Mouse (Mus musculus) embryonic facial prominence, embryonic 14.5 days (tissue): ENCODE measurements at regions not wholly inside any gene's neighbourhood (a gene's known extent, or its start where the extent isn't known, plus 50 kb on each side); places are given as distances from the start of the nearest gene placed in this dataset.

Source experiments
- ATAC-seq: fragments of 200-750 bp; cut with Nextera tagmentation; 2 replicates; pipeline ENCODE4 v1.8.0; 2017; ENCODE audit warnings: low read depth, moderate number of reproducible peaks, moderate TSS enrichment
- DNase-seq: peaks from one replicate; pipeline ENCODE4 v3.0.0-alpha.2; 2015; ENCODE audit warnings: low spot score
- H3K27ac ChIP-seq: fragments of 300-500 bp; sonication (generic); replicated peaks from 2 replicates; pipeline ENCODE4 v1.5.1; 2014; ENCODE audit warnings: low read depth, mild to moderate bottlenecking, low read length, moderate library complexity
- H3K27me3 ChIP-seq: fragments of 300-500 bp; sonication (generic); replicated peaks from 2 replicates; pipeline ENCODE4 v1.6.1; 2014; ENCODE audit warnings: low read length; ENCODE audit not compliant: control insufficient read depth, insufficient read depth
- H3K36me3 ChIP-seq: fragments of 300-500 bp; sonication (generic); 2 replicates; pipeline ENCODE4 v1.6.1; 2014; ENCODE audit warnings: low read length, mixed read lengths; ENCODE audit not compliant: control insufficient read depth, insufficient read depth
- H3K4me1 ChIP-seq: fragments of 300-500 bp; sonication (generic); 2 replicates; pipeline ENCODE4 v1.6.1; 2014; ENCODE audit warnings: antibody characterized with exemption, low read length; ENCODE audit not compliant: control insufficient read depth, insufficient read depth
- H3K4me2 ChIP-seq: fragments of 300-500 bp; sonication (generic); 2 replicates; pipeline ENCODE4 v1.6.1; 2014; ENCODE audit warnings: low read depth, mild to moderate bottlenecking, low read length, moderate library complexity, mixed read lengths
- H3K4me3 ChIP-seq: fragments of 300-500 bp; sonication (generic); 2 replicates; pipeline ENCODE4 v1.5.1; 2014; ENCODE audit warnings: low read depth, mild to moderate bottlenecking, low read length
- H3K9ac ChIP-seq: fragments of 300-500 bp; sonication (generic); 2 replicates; pipeline ENCODE4 v1.6.1; 2014; ENCODE audit warnings: low read depth, mild to moderate bottlenecking, low read length, moderate library complexity, mixed read lengths
- H3K9me3 ChIP-seq: fragments of 300-500 bp; sonication (generic); 2 replicates; pipeline ENCODE4 v1.6.1; 2016; ENCODE audit warnings: low read length; ENCODE audit not compliant: control insufficient read depth
- WGBS: fragments of 180-500 bp; shearing (Covaris S2); extraction: QIAGEN DNeasy Blood & Tissue Kit; methylation state at CpG from one replicate; pipeline ENCODE4 v1.1.7; 2014; 5-methylcytosine and 5-hydroxymethylcytosine counted together

- no peak overlapping the region for H3K4me3 ChIP-seq
- H3K27ac ChIP-seq = no peak overlapping the region
- 90% methylated on average over 1 of the region's 1 CpGs for WGBS
- H3K9ac ChIP-seq = no peak overlapping the region
- H3K27me3 ChIP-seq = no peaks in the 10 kb centered on the region
- ATAC-seq (no peak), DNase-seq (no peak)
- no peaks in the 10 kb centered on the region for H3K36me3 ChIP-seq
- H3K4me1 ChIP-seq = no peaks in the 10 kb centered on the region
- H3K4me2 ChIP-seq = no peak overlapping the region
- H3K9me3 ChIP-seq = no peaks in the 10 kb centered on the region
Observed at GRCm38 (mm10) chr19:50910674-50911073, 232.2 kb upstream of the Sorcs1 start.

GRCm38 (mm10) chr19:50908751-50909150 lies 230.3 kb upstream of the Sorcs1 start:
- no peak overlapping the region for H3K4me2 ChIP-seq
- peak; percentile 43 for DNase-seq
- no peaks in the 10 kb centered on the region for H3K27me3 ChIP-seq
- 59% methylated on average over 4 of the region's 4 CpGs for WGBS
- no peak for ATAC-seq
- H3K27ac ChIP-seq = no peak overlapping the region
- H3K9ac ChIP-seq = no peak overlapping the region
- H3K36me3 ChIP-seq = no peaks in the 10 kb centered on the region
- no peak overlapping the region for H3K4me3 ChIP-seq
- H3K9me3 ChIP-seq = no peaks in the 10 kb centered on the region
- no peaks in the 10 kb centered on the region for H3K4me1 ChIP-seq

GRCm38 (mm10) chr19:50893755-50894154 lies 215.3 kb upstream of the Sorcs1 start:
- Histone ChIP-seq H3K4me2 (no peak overlapping the region), H3K9me3 (no peaks in the 10 kb centered on the region), H3K36me3 (no peaks in the 10 kb centered on the region), H3K27me3 (no peaks in the 10 kb centered on the region), H3K4me3 (no peak overlapping the region), H3K9ac (no peak overlapping the region), H3K4me1 (no peaks in the 10 kb centered on the region), H3K27ac (no peak overlapping the region)
- 87% methylated on average over 3 of the region's 3 CpGs for WGBS
- ATAC-seq (no peak), DNase-seq (no peak)

- H3K4me1 ChIP-seq = no peaks in the 10 kb centered on the region
- H3K9me3 ChIP-seq = no peaks in the 10 kb centered on the region
- DNase-seq = no peak
- H3K4me2 ChIP-seq = no peak overlapping the region
- H3K4me3 ChIP-seq = no peak overlapping the region
- no peaks in the 10 kb centered on the region for H3K36me3 ChIP-seq
- ATAC-seq = no peak
- no peaks in the 10 kb centered on the region for H3K27me3 ChIP-seq
- WGBS = 71% methylated on average over 4 of the region's 4 CpGs
- no peak overlapping the region for H3K27ac ChIP-seq
- H3K9ac ChIP-seq = no peak overlapping the region
Observed at GRCm38 (mm10) chr19:50872661-50873060, 194.2 kb upstream of the Sorcs1 start.

GRCm38 (mm10) chr19:50872144-50872543 lies 193.7 kb upstream of the Sorcs1 start:
- 63% methylated on average over 2 of the region's 2 CpGs for WGBS
- DNase-seq (peak; percentile 25), ATAC-seq (no peak)
- no peaks in the 10 kb centered on the region for H3K4me1 ChIP-seq
- no peak overlapping the region for H3K4me2 ChIP-seq
- no peak overlapping the region for H3K9ac ChIP-seq
- no peaks in the 10 kb centered on the region for H3K9me3 ChIP-seq
- no peaks in the 10 kb centered on the region for H3K27me3 ChIP-seq
- H3K27ac ChIP-seq = no peak overlapping the region
- H3K4me3 ChIP-seq = no peak overlapping the region
- H3K36me3 ChIP-seq = no peaks in the 10 kb centered on the region

- Histone ChIP-seq H3K4me1 (no peaks in the 10 kb centered on the region), H3K4me2 (no peak overlapping the region), H3K9ac (no peak overlapping the region), H3K36me3 (no peaks in the 10 kb centered on the region), H3K9me3 (no peaks in the 10 kb centered on the region), H3K27ac (no peak overlapping the region), H3K27me3 (no peaks in the 10 kb centered on the region), H3K4me3 (no peak overlapping the region)
- ATAC-seq = no peak
- no peak for DNase-seq
- 88% methylated on average over 1 of the region's 1 CpGs for WGBS
Observed at GRCm38 (mm10) chr19:50854854-50855253, 176.4 kb upstream of the Sorcs1 start.

GRCm38 (mm10) chr19:50840499-50840898 lies 162.1 kb upstream of the Sorcs1 start:
- DNase-seq (peak; percentile 9), ATAC-seq (no peak)
- H3K4me2 ChIP-seq = no peak overlapping the region
- H3K9me3 ChIP-seq = no peaks in the 10 kb centered on the region
- no peaks in the 10 kb centered on the region for H3K36me3 ChIP-seq
- H3K27ac ChIP-seq = no peak overlapping the region
- no peak overlapping the region for H3K4me3 ChIP-seq
- H3K9ac ChIP-seq = no peak overlapping the region
- 65% methylated on average over 1 of the region's 1 CpGs for WGBS
- H3K27me3 ChIP-seq = no peaks in the 10 kb centered on the region
- H3K4me1 ChIP-seq = no peaks in the 10 kb centered on the region
